In the genomic region with DNA sequence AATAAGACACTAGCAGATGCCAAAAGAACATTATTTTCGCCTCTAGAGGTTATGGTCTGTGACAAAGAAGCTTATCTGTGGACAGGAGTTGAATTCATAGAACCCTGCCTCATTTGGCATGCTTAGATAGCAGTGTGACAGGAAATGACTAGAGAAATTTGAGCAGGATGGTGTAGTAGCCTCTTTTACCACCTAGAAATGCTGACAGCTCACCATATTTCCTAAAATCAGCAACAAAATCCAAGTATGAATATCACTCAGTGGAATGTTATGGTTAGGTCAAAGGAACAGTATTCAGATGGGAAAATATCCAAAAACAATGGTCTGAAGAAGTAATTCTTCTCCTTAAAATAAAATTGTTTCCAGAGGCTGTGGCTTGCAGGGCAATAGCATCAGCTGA, we compare ENCODE assay signal across 19 mouse cellular contexts.
DNase-seq lines count a peak whose midpoint lies in the region; ATAC-seq lines count a peak whose summit lies in the region.
"Had no signal": no experiment of that assay in that cellular context is flagged by ENCODE, and none has a peak within 500 bp of the region (broad histone marks: within the 10 kb centered on the region; RNA-seq: fewer than 3 reads in every experiment).

No protein-coding gene starts in this region.

- no peak for ATAC-seq in cerebellum, adult (ENCODE audit: insufficient number of reproducible peaks, low FRiP score, low TSS enrichment)
- ATAC-seq: activated CD4-positive, CD25-positive, alpha-beta regulatory T cell, adult 4 months; forebrain, embryonic 14.5 days; hindbrain, postnatal 0 days had no signal

- peak; percentile 2 for DNase-seq in 416B (ENCODE audit: low read depth)
- DNase-seq in NIH3T3 (ENCODE audit: low read depth), result peak; percentile 50
- DNase-seq in fibroblast of lung, adult 2 months (ENCODE audit: low read depth), result peak; percentile 76
- no peak for DNase-seq in cerebellum, postnatal 25 days
- DNase-seq in adrenal gland, postnatal 4 days (ENCODE audit: low spot score in 2 of 2), result no peak
- DNase-seq: adrenal gland, adult 2 months; adrenal gland, postnatal 25 days; cerebellum, adult 11 months; cerebellum, adult 8-10 months; cerebellum, postnatal 36 days; gastrocnemius, adult 2 months; gastrocnemius, postnatal 36 days; heart, adult 11 months; heart, postnatal 14 days; kidney, adult 18-20 months had no signal

Comparison
In these comparisons a context has a peak if more than half of its experiments do, and no peak if none do; other contexts are left out.
1. DNase-seq: peak in 416B (single experiment), NIH3T3 (single experiment) and fibroblast of lung, adult 2 months (single experiment); none in cerebellum, postnatal 25 days (0 of 2) and adrenal gland, postnatal 4 days (0 of 2).